Mouse (Mus musculus) cerebellum, postnatal 10 days (tissue): Measurements from ENCODE around the gene Olfr1502.
"Not testable (repeated sequence)": the region's sequence is repeated elsewhere in the genome, so short reads cannot be mapped to it uniquely, and the experiment has no call there.

Source experiments
- DNase-seq, 2 experiments: peaks; one replicate each; pipeline ENCODE4 v3.0.0; 2021; ENCODE audit warnings: mixed read lengths in 2 of 2

Gene Olfr1502

GRCm38 (mm10) chr19:13861495-13861894 is at the start of gene Olfr1502:
Gene Olfr1502, plus strand, starts transcription at chr19:13861795.
- no peak for DNase-seq

- DNase-seq, result no peak
Measured at GRCm38 (mm10) chr19:13812823-13813222, 48.8 kb upstream of the Olfr1502 start.

GRCm38 (mm10) chr19:13818827-13819226 is 42.8 kb upstream of the Olfr1502 start:
- DNase-seq, result peak; percentile 30 to 46

GRCm38 (mm10) chr19:13819347-13819746 is 42.2 kb upstream of the Olfr1502 start, which contains the start of gene Olfr1499:
Gene Olfr1499, minus strand, starts transcription at chr19:13819447.
- no peak for DNase-seq

- DNase-seq, result no peak
Measured at GRCm38 (mm10) chr19:13820847-13821246, 40.7 kb upstream of the Olfr1502 start.

- no peak for DNase-seq
Measured at GRCm38 (mm10) chr19:13828447-13828846, 33.1 kb upstream of the Olfr1502 start.

GRCm38 (mm10) chr19:13830388-13830787 is 31.2 kb upstream of the Olfr1502 start, which contains the start of gene Olfr1500:
Gene Olfr1500, minus strand, starts transcription at chr19:13830488.
- DNase-seq, result no peak

GRCm38 (mm10) chr19:13850592-13850991 is 11.0 kb upstream of the Olfr1502 start, which contains the start of gene Olfr1501:
Gene Olfr1501, minus strand, starts transcription at chr19:13850692.
- DNase-seq, result not testable (repeated sequence)

- DNase-seq, result no peak
Measured at GRCm38 (mm10) chr19:13897828-13898227, 36.2 kb downstream of the Olfr1502 start, which contains the start of gene Olfr1504. Gene Olfr1504, minus strand, starts transcription at chr19:13897928.
